Mouse (Mus musculus): ENCODE data around the gene Gm10944.

GRCm38 (mm10) chr10:10710837-10711236, 29.7 kb downstream of the Gm10944 start:
- TF ChIP-seq CTCF (IDR thresholded peaks at IDR 0.05), result no peak
- no peak for TF ChIP-seq EP300 (IDR thresholded peaks at IDR 0.05)
